Mouse (Mus musculus): ENCODE results near the gene Rbms3. TPM values are rescaled to one million over a fixed set of nuclear protein-coding genes. Genes with fewer than 3 reads are reported as not detected.

Gene Rbms3
- polyA plus RNA-seq, 1 experiment from 2014 or later, result 90.2 TPM

DNA sequence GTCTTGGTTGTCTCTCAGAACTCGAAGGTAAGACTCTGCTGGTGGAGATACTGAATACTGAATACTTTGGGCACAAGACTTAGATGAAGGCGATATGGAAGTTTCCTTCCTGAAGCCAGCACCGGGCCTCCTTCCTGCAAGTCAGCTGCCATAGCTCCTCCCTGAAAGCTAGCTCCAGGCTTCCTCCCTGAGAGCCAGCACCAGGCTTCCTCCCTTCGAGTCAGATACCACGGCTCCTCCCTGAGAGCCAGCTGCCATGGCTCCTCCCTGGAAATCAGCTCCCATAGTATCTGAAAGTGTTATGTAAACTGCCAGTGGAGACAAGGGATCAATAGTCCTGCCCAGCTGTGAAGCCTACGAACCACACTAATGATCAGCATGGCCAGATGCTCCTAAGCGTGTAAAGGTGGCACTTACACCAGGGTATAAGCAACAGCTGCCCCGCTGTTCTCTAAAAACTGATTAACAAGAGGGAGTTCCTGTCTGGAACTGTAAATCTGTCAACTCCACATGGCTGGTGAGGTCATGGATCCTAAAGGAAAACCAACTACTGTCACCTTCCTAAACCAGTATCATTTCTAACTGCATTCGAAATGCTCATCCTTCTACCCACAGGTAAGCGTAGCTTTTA is 867.2 kb downstream of the Rbms3 start:
- H3K27ac ChIP-seq (ENCODE audit: low read length), result no peak overlapping the region
- H3K9me3 ChIP-seq (ENCODE audit: control insufficient read depth, low read depth, low read length), result no peaks in the 10 kb centered on the region
- 0 out of 2 replicates have a peak, but pooled peaks cover 4% of the 10 kb centered on the region for H3K4me1 ChIP-seq (ENCODE audit: control insufficient read depth, insufficient read depth, low read length)
- no peak for ATAC-seq (ENCODE audit: insufficient number of reproducible peaks, insufficient read depth, low FRiP score, low read depth)
- no peaks in the 10 kb centered on the region for H3K27me3 ChIP-seq (ENCODE audit: control insufficient read depth, insufficient read depth, low read length)
- 55% methylated on average over 10 of the region's 10 CpGs for WGBS
- H3K4me3 ChIP-seq (ENCODE audit: low read depth, low read length), result no peak overlapping the region
- no peak overlapping the region for H3K4me2 ChIP-seq (replicated peaks; ENCODE audit: low read depth, low read length)
- H3K36me3 ChIP-seq (ENCODE audit: control insufficient read depth, insufficient read depth, low read length), result no peaks in the 10 kb centered on the region
- no peak overlapping the region for H3K9ac ChIP-seq (replicated peaks; ENCODE audit: low read depth, low read length)

GRCm38 (mm10) chr9:116748857-116749584 is 880.7 kb downstream of the Rbms3 start:
- no peaks in the 10 kb centered on the region for H3K4me1 ChIP-seq (ENCODE audit: control insufficient read depth, insufficient read depth, low read length)
- no peaks in the 10 kb centered on the region for H3K9me3 ChIP-seq (ENCODE audit: control insufficient read depth, low read depth, low read length)
- ATAC-seq (ENCODE audit: insufficient number of reproducible peaks, insufficient read depth, low FRiP score, low read depth), result no peak
- H3K9ac ChIP-seq (replicated peaks; ENCODE audit: low read depth, low read length), result no peak overlapping the region
- no peak overlapping the region for H3K27ac ChIP-seq (ENCODE audit: low read length)
- H3K4me2 ChIP-seq (replicated peaks; ENCODE audit: low read depth, low read length), result no peak overlapping the region
- no peaks in the 10 kb centered on the region for H3K27me3 ChIP-seq (ENCODE audit: control insufficient read depth, insufficient read depth, low read length)
- H3K4me3 ChIP-seq (ENCODE audit: low read depth, low read length), result no peak overlapping the region
- no peaks in the 10 kb centered on the region for H3K36me3 ChIP-seq (ENCODE audit: control insufficient read depth, insufficient read depth, low read length)
- WGBS, result 40% methylated on average over 11 of the region's 11 CpGs

- WGBS, result 57% methylated on average over 4 of the region's 4 CpGs
- Histone ChIP-seq H3K27ac (ENCODE audit: low read length) (no peak overlapping the region), H3K36me3 (ENCODE audit: control insufficient read depth, insufficient read depth, low read length) (no peaks in the 10 kb centered on the region), H3K9me3 (ENCODE audit: control insufficient read depth, low read depth, low read length) (no peaks in the 10 kb centered on the region), H3K4me2 (replicated peaks; ENCODE audit: low read depth, low read length) (no peak overlapping the region), H3K27me3 (ENCODE audit: control insufficient read depth, insufficient read depth, low read length) (no peaks in the 10 kb centered on the region), H3K9ac (replicated peaks; ENCODE audit: low read depth, low read length) (no peak overlapping the region), H3K4me3 (ENCODE audit: low read depth, low read length) (no peak overlapping the region), H3K4me1 (ENCODE audit: control insufficient read depth, insufficient read depth, low read length) (no peaks in the 10 kb centered on the region)
- ATAC-seq (ENCODE audit: insufficient number of reproducible peaks, insufficient read depth, low FRiP score, low read depth), result no peak
Observed at GRCm38 (mm10) chr9:116748346-116748745, 881.4 kb downstream of the Rbms3 start.

DNA sequence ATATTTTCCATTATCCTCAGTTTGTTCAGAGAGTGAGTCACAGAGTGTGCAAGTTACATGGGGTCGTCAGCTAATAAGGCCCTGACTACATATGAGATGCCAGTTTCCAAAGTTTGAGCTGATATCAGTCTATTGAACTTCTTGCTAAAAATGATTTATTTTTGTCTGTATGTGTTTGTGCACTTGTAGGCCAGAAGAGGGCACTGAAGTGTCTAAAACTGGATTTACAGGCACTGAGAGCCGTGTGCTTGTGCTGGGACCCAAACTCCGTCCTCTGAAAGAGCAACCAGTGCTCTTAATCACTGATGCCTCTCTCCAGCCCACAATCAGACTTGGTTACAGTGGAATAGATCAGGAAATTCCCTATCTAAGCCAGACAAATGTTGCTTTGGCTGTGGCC is 882.8 kb downstream of the Rbms3 start:
- H3K36me3 ChIP-seq (ENCODE audit: control insufficient read depth, insufficient read depth, low read length), result no peaks in the 10 kb centered on the region
- ATAC-seq (ENCODE audit: insufficient number of reproducible peaks, insufficient read depth, low FRiP score, low read depth), result no peak
- no peak overlapping the region for H3K9ac ChIP-seq (replicated peaks; ENCODE audit: low read depth, low read length)
- no peaks in the 10 kb centered on the region for H3K27me3 ChIP-seq (ENCODE audit: control insufficient read depth, insufficient read depth, low read length)
- no peak overlapping the region for H3K4me3 ChIP-seq (ENCODE audit: low read depth, low read length)
- no peaks in the 10 kb centered on the region for H3K4me1 ChIP-seq (ENCODE audit: control insufficient read depth, insufficient read depth, low read length)
- H3K27ac ChIP-seq (ENCODE audit: low read length), result no peak overlapping the region
- WGBS, result 75% methylated on average over 3 of the region's 3 CpGs
- no peak overlapping the region for H3K4me2 ChIP-seq (replicated peaks; ENCODE audit: low read depth, low read length)
- no peaks in the 10 kb centered on the region for H3K9me3 ChIP-seq (ENCODE audit: control insufficient read depth, low read depth, low read length)

- no peak overlapping the region for H3K4me2 ChIP-seq (replicated peaks; ENCODE audit: low read depth, low read length)
- no peaks in the 10 kb centered on the region for H3K4me1 ChIP-seq (ENCODE audit: control insufficient read depth, insufficient read depth, low read length)
- no peak for ATAC-seq (ENCODE audit: insufficient number of reproducible peaks, insufficient read depth, low FRiP score, low read depth)
- H3K9me3 ChIP-seq (ENCODE audit: control insufficient read depth, low read depth, low read length), result no peaks in the 10 kb centered on the region
- H3K27ac ChIP-seq (ENCODE audit: low read length), result no peak overlapping the region
- no peaks in the 10 kb centered on the region for H3K36me3 ChIP-seq (ENCODE audit: control insufficient read depth, insufficient read depth, low read length)
- 90% methylated on average over 2 of the region's 2 CpGs for WGBS
- no peak overlapping the region for H3K4me3 ChIP-seq (ENCODE audit: low read depth, low read length)
- no peaks in the 10 kb centered on the region for H3K27me3 ChIP-seq (ENCODE audit: control insufficient read depth, insufficient read depth, low read length)
- no peak overlapping the region for H3K9ac ChIP-seq (replicated peaks; ENCODE audit: low read depth, low read length)
Observed at GRCm38 (mm10) chr9:116737786-116738185, 891.9 kb downstream of the Rbms3 start.

DNA sequence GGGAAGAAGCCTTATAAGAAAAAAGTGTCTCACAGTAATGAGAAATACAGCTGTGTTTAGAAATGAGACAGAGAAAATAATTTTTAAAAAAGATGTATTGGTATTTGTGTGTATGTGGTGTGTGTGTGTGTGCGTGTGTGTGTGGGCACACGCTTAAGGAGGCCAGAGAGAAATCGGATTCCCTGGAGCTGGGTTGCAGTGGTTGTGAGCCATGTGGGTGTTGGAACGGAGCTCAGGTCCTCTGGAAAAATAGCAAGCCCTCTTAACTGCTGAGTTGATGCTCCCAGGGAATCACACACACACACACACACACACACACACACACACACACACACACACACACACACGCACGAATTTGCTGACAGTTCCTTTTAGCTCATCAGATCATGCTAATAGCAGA is 900.5 kb downstream of the Rbms3 start:
- Histone ChIP-seq H3K27ac (ENCODE audit: low read length) (no peak overlapping the region), H3K27me3 (ENCODE audit: control insufficient read depth, insufficient read depth, low read length) (no peaks in the 10 kb centered on the region), H3K36me3 (ENCODE audit: control insufficient read depth, insufficient read depth, low read length) (no peaks in the 10 kb centered on the region), H3K4me1 (ENCODE audit: control insufficient read depth, insufficient read depth, low read length) (0 out of 2 replicates have a peak, but pooled peaks cover 4% of the 10 kb centered on the region), H3K4me2 (replicated peaks; ENCODE audit: low read depth, low read length) (no peak overlapping the region), H3K9me3 (ENCODE audit: control insufficient read depth, low read depth, low read length) (no peaks in the 10 kb centered on the region), H3K4me3 (ENCODE audit: low read depth, low read length) (no peak overlapping the region), H3K9ac (replicated peaks; ENCODE audit: low read depth, low read length) (no peak overlapping the region)
- ATAC-seq (ENCODE audit: insufficient number of reproducible peaks, insufficient read depth, low FRiP score, low read depth), result no peak
- WGBS, result 71% methylated on average over 6 of the region's 6 CpGs

GRCm38 (mm10) chr9:116728655-116729054 is 901.1 kb downstream of the Rbms3 start:
- Histone ChIP-seq H3K4me1 (ENCODE audit: control insufficient read depth, insufficient read depth, low read length) (0 out of 2 replicates have a peak, but pooled peaks cover 4% of the 10 kb centered on the region), H3K36me3 (ENCODE audit: control insufficient read depth, insufficient read depth, low read length) (no peaks in the 10 kb centered on the region), H3K9me3 (ENCODE audit: control insufficient read depth, low read depth, low read length) (no peaks in the 10 kb centered on the region), H3K27me3 (ENCODE audit: control insufficient read depth, insufficient read depth, low read length) (no peaks in the 10 kb centered on the region), H3K27ac (ENCODE audit: low read length) (0 out of 2 replicates have a peak overlapping the region, but pooled peaks have one; percentile 45), H3K9ac (replicated peaks; ENCODE audit: low read depth, low read length) (no peak overlapping the region), H3K4me3 (ENCODE audit: low read depth, low read length) (no peak overlapping the region), H3K4me2 (replicated peaks; ENCODE audit: low read depth, low read length) (no peak overlapping the region)
- ATAC-seq (ENCODE audit: insufficient number of reproducible peaks, insufficient read depth, low FRiP score, low read depth), result no peak
- 41% methylated on average over 7 of the region's 7 CpGs for WGBS

GRCm38 (mm10) chr9:116728093-116728492 is 901.6 kb downstream of the Rbms3 start:
- no peak for ATAC-seq (ENCODE audit: insufficient number of reproducible peaks, insufficient read depth, low FRiP score, low read depth)
- Histone ChIP-seq H3K27ac (ENCODE audit: low read length) (0 out of 2 replicates have a peak overlapping the region, but pooled peaks have one; percentile 45), H3K4me1 (ENCODE audit: control insufficient read depth, insufficient read depth, low read length) (0 out of 2 replicates have a peak, but pooled peaks cover 4% of the 10 kb centered on the region), H3K36me3 (ENCODE audit: control insufficient read depth, insufficient read depth, low read length) (no peaks in the 10 kb centered on the region), H3K4me3 (ENCODE audit: low read depth, low read length) (no peak overlapping the region), H3K4me2 (replicated peaks; ENCODE audit: low read depth, low read length) (no peak overlapping the region), H3K9me3 (ENCODE audit: control insufficient read depth, low read depth, low read length) (no peaks in the 10 kb centered on the region), H3K27me3 (ENCODE audit: control insufficient read depth, insufficient read depth, low read length) (no peaks in the 10 kb centered on the region), H3K9ac (replicated peaks; ENCODE audit: low read depth, low read length) (no peak overlapping the region)
- WGBS, result 62% methylated on average over 3 of the region's 3 CpGs
